Comparison of ENCODE assay signal across 18 mouse cellular contexts in genomic region chr5:72353746-72354145, GRCm38 (mm10).
DNase-seq lines count a peak whose midpoint lies in the region; ATAC-seq lines count a peak whose summit lies in the region.
"Had no signal": no experiment of that assay in that cellular context is flagged by ENCODE, and none has a peak within 500 bp of the region (broad histone marks: within the 10 kb centered on the region; RNA-seq: fewer than 3 reads in every experiment).

No protein-coding gene starts in this region.

- peak; percentile 85 for DNase-seq in heart, adult 11 months
- no peak for DNase-seq in heart, adult 18-20 months
- peak; percentile 60 for DNase-seq in MN1 (ENCODE audit: low spot score)
- peak; percentile 14 for DNase-seq in brain, adult 2 months (ENCODE audit: low read depth, low spot score)
- no peak for DNase-seq in ovary, postnatal 10 days (ENCODE audit: low spot score)
- DNase-seq: adrenal gland, adult 2 months; adrenal gland, postnatal 10 days; adrenal gland, postnatal 25 days; B cell, adult 2 months; cerebellum, adult 11-12 months; cerebellum, adult 8-10 months; cerebellum, adult 9-11 months; cerebellum, postnatal 14 days; cerebellum, postnatal 36 days; embryo, embryonic 11 days had no signal

- no peak for ATAC-seq in CD4-positive, CD25-positive, alpha-beta regulatory T cell, adult 4 months
- ATAC-seq: forebrain, embryonic 14.5 days; forebrain, embryonic 16.5 days had no signal

Comparison
In these comparisons a context has a peak if more than half of its experiments do, and no peak if none do; other contexts are left out.
1. DNase-seq: peak in heart, adult 11 months (single experiment), MN1 (single experiment) and brain, adult 2 months (single experiment); none in heart, adult 18-20 months (0 of 2) and ovary, postnatal 10 days (single experiment).